ENCODE assay signal across 10 mouse cellular contexts in genomic region chr5:125163441-125164050, GRCm38 (mm10). TPM values are rescaled to one million over a fixed set of nuclear protein-coding genes. Genes with fewer than 3 reads are reported as not detected.
DNase-seq lines count a peak whose midpoint lies in the region; ATAC-seq and TF ChIP-seq lines count a peak whose summit lies in the region.
"Had no signal": no experiment of that assay in that cellular context is flagged by ENCODE, and none has a peak within 500 bp of the region (broad histone marks: within the 10 kb centered on the region; RNA-seq: fewer than 3 reads in every experiment).

No protein-coding gene starts in this region.

- 35% methylated on average over 8 of the region's 8 CpGs for WGBS in kidney, embryonic 14.5 days
- 36% methylated on average over 8 of the region's 8 CpGs for WGBS in forebrain, embryonic 12.5 days
- WGBS in olfactory bulb, adult 2 months, result 29% methylated on average over 8 of the region's 8 CpGs

- ATAC-seq in kidney, embryonic 14.5 days (ENCODE audit: low FRiP score, low TSS enrichment), result no peak
- ATAC-seq in forebrain, embryonic 12.5 days (ENCODE audit: low FRiP score), result no peak

- no peak overlapping the region for H3K4me2 ChIP-seq in kidney, embryonic 14.5 days (replicated peaks; ENCODE audit: low read depth, low read length)
- H3K4me2 ChIP-seq in forebrain, embryonic 12.5 days, result no peak overlapping the region

- no peak overlapping the region for H3K27ac ChIP-seq in kidney, embryonic 14.5 days (ENCODE audit: low read depth, low read length)
- H3K27ac ChIP-seq in forebrain, embryonic 12.5 days, result peak overlapping the region; percentile 83
- 0 out of 2 replicates have a peak overlapping the region, but pooled peaks have one; percentile 17 for H3K27ac ChIP-seq in olfactory bulb, adult 2 months (ENCODE audit: insufficient read depth, low read depth, low read length)

- H3K4me1 ChIP-seq in kidney, embryonic 14.5 days (ENCODE audit: control insufficient read depth, insufficient read depth, low read length), result peaks cover 79% of the 10 kb centered on the region
- peaks cover 74% of the 10 kb centered on the region for H3K4me1 ChIP-seq in forebrain, embryonic 12.5 days
- peaks cover 77% of the 10 kb centered on the region for H3K4me1 ChIP-seq in olfactory bulb, adult 2 months (ENCODE audit: control insufficient read depth, insufficient read depth, low read length)

- H3K9ac ChIP-seq in kidney, embryonic 14.5 days (ENCODE audit: low read depth, low read length), result no peak overlapping the region
- H3K9ac ChIP-seq in forebrain, embryonic 12.5 days, result peak overlapping the region; percentile 12

- no peak for TF ChIP-seq CTCF in olfactory bulb, adult 2 months (IDR thresholded peaks at IDR 0.05; ENCODE audit: insufficient read depth, low read depth, low read length)

- DNase-seq in kidney, postnatal 14 days, result peak; percentile 57
- DNase-seq in kidney, postnatal 36 days, result peak; percentile 70 to 74
- DNase-seq in ovary, adult 18-20 months (ENCODE audit: low spot score), result no peak
- no peak for DNase-seq in T-cell, adult 2 months (ENCODE audit: low spot score)
- no peak for DNase-seq in Muller cell, postnatal 12 days (ENCODE audit: inconsistent ontology term)
- DNase-seq: cerebellum, adult 9-10 months; gastrocnemius, postnatal 14 days had no signal

- no peak overlapping the region for H3K4me3 ChIP-seq in kidney, embryonic 14.5 days (ENCODE audit: low read length)
- H3K4me3 ChIP-seq in forebrain, embryonic 12.5 days (replicated peaks), result no peak overlapping the region
- H3K4me3 ChIP-seq in olfactory bulb, adult 2 months (ENCODE audit: insufficient read depth, low read depth, low read length), result no peak overlapping the region

- TF ChIP-seq POLR2A in olfactory bulb, adult 2 months (IDR thresholded peaks at IDR 0.05; ENCODE audit: insufficient read depth, low read depth, low read length), result no peak

- H3K9me3 ChIP-seq in kidney, embryonic 14.5 days (ENCODE audit: control insufficient read depth, low read length), result no peaks in the 10 kb centered on the region
- no peaks in the 10 kb centered on the region for H3K9me3 ChIP-seq in forebrain, embryonic 12.5 days

- H3K27me3 ChIP-seq in kidney, embryonic 14.5 days (ENCODE audit: control insufficient read depth, insufficient read depth, low read length), result no peaks in the 10 kb centered on the region
- H3K27me3 ChIP-seq in forebrain, embryonic 12.5 days, result no peaks in the 10 kb centered on the region

- peaks cover 6% of the 10 kb centered on the region; the same call in 1 of the 2 replicates for H3K36me3 ChIP-seq in kidney, embryonic 14.5 days (ENCODE audit: control insufficient read depth, insufficient read depth, low read length)
- no peaks in the 10 kb centered on the region; the same call in 1 of the 2 replicates for H3K36me3 ChIP-seq in forebrain, embryonic 12.5 days (replicated peaks)

RNA-seq across cellular contexts. Expression of gene Ncor2, which starts 15.5 kb away (rescaled TPM):
- 34.6 and 35.0 TPM in 2 replicates for polyA plus RNA-seq in kidney, embryonic 14.5 days (2014; fragmentation: Nextera tagmentation; extraction: Ambion mirVana)
- 26.0 and 27.0 TPM in 2 replicates for polyA plus RNA-seq in forebrain, embryonic 12.5 days (2016; fragmentation: Nextera tagmentation; extraction: Ambion mirVana)
- not detected in 2 replicates for polyA plus RNA-seq in olfactory bulb, adult 2 months (2012; ENCODE audit: insufficient read depth, insufficient read length, low replicate concordance, missing spikeins)

Comparison
In these comparisons a context has a peak if more than half of its experiments do, and no peak if none do; other contexts are left out.
1. DNase-seq: peak in kidney, postnatal 14 days (single experiment) and kidney, postnatal 36 days (2 of 2); none in ovary, adult 18-20 months (single experiment), T-cell, adult 2 months (single experiment) and Muller cell, postnatal 12 days (single experiment).